Mouse (Mus musculus) 3T3-L1 (cell line): ENCODE results near the gene Wwc2.

ENCODE experiments used
- DNase-seq: peaks from one replicate; pipeline ENCODE4 v3.0.0-alpha.2; 2015; ENCODE audit warnings: low read depth, low spot score

The Wwc2 gene

DNA sequence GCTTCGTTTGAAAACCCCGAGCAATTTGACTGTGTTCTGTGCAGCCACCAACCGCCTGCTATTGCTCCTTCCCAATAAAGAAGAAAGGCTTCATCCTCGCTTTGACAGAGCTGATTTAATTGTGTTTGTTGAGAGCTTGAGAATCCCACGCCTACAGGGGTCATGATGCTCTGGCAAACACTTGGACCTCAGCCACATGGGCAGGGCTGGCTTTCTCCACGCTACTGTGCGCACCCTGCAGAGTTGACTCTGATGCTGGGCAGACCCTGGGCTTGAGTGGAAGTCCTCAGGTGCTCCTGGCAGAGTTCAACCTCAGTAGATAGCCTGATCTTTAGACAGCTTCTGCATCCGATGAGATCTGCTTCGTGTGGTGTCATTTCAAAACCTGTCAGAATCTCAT is 198.7 kb downstream of the Wwc2 start:
- DNase-seq = no peak

DNA sequence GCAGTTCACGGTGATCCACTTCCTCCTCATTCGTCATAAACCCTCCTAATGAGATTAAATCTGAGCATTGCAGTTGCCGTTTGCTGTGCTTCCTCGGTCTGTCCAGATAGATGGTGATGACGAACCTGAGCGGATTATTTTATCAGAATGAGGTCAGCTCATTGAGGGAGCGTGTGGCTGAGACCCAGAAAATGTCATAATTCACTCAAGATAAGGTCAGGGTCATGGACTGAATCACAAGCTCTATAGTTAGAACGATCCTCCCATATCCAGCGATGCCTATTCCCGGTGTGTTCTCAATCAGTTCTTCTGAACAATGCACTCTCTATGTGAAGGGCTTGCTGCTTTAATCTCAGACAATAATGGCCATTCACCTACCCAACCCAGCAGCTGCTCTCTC is 203.0 kb downstream of the Wwc2 start:
- DNase-seq = no peak

GRCm38 (mm10) chr8:47786323-47786722 is 204.4 kb downstream of the Wwc2 start:
- DNase-seq = no peak

- no peak for DNase-seq
Measured at GRCm38 (mm10) chr8:47784436-47784835, 206.3 kb downstream of the Wwc2 start.

- no peak for DNase-seq
Measured at GRCm38 (mm10) chr8:47783944-47784343, 206.8 kb downstream of the Wwc2 start.

- no peak for DNase-seq
Measured at GRCm38 (mm10) chr8:47783544-47783943, 207.2 kb downstream of the Wwc2 start.

- DNase-seq = no peak
Measured at GRCm38 (mm10) chr8:47781881-47782280, 208.8 kb downstream of the Wwc2 start.

- DNase-seq = no peak
Measured at GRCm38 (mm10) chr8:47779589-47779988, 211.1 kb downstream of the Wwc2 start.

- DNase-seq = no peak
Measured at GRCm38 (mm10) chr8:47777415-47777814, 213.3 kb downstream of the Wwc2 start.
